Mouse (Mus musculus) embryonic facial prominence, embryonic 12.5 days (tissue): Measurements from ENCODE around the gene Whrn. TPM values are rescaled to one million over a fixed set of nuclear protein-coding genes. Genes with fewer than 3 reads are reported as not detected.
A peak's percentile ranks its signal among the peaks of the same experiment; 100 is the strongest.

Source experiments
- ATAC-seq: fragments of 200-750 bp; cut with Nextera tagmentation; 2 replicates; pipeline ENCODE4 v1.8.0; 2017; ENCODE audit not compliant: insufficient number of reproducible peaks, insufficient read depth, low FRiP score, low TSS enrichment
- H3K27ac ChIP-seq: fragments of 300-500 bp; sonication (generic); 2 replicates; pipeline ENCODE4 v1.5.1; 2016; ENCODE audit warnings: mild to moderate bottlenecking
- H3K27me3 ChIP-seq: fragments of 300-500 bp; sonication (generic); 2 replicates; pipeline ENCODE4 v1.6.1; 2016; ENCODE audit warnings: mild to moderate bottlenecking, moderate library complexity
- H3K36me3 ChIP-seq: fragments of 300-500 bp; sonication (generic); 2 replicates; pipeline ENCODE4 v1.6.1; 2016; ENCODE audit warnings: mild to moderate bottlenecking
- H3K4me1 ChIP-seq: fragments of 300-500 bp; sonication (generic); 2 replicates; pipeline ENCODE4 v1.6.1; 2016
- H3K4me2 ChIP-seq: fragments of 300-500 bp; sonication (generic); replicated peaks from 2 replicates; pipeline ENCODE4 v1.6.1; 2016; ENCODE audit warnings: mild to moderate bottlenecking, moderate library complexity
- H3K4me3 ChIP-seq: fragments of 300-500 bp; sonication (generic); 2 replicates; pipeline ENCODE4 v1.5.1; 2016; ENCODE audit warnings: mild to moderate bottlenecking
- H3K9ac ChIP-seq: fragments of 300-500 bp; sonication (generic); 2 replicates; pipeline ENCODE4 v1.6.1; 2016; ENCODE audit warnings: mild to moderate bottlenecking, moderate library complexity
- H3K9me3 ChIP-seq: fragments of 300-500 bp; sonication (generic); 2 replicates; pipeline ENCODE4 v1.6.1; 2016; ENCODE audit warnings: mild to moderate bottlenecking, moderate library complexity
- WGBS: fragments of 180-500 bp; shearing (Covaris S2); methylation state at CpG from one replicate; pipeline ENCODE4 v1.1.7; 2016; 5-methylcytosine and 5-hydroxymethylcytosine counted together
- polyA plus RNA-seq: library from polyadenylated mRNA; unstranded; fragments of >200 nt; fragmentation: Nextera tagmentation; extraction: Ambion mirVana; gene quantifications from 2 replicates; pipeline ENCODE4 v1.2.1, GENCODE M21; 2016

Gene Whrn
- polyA plus RNA-seq, 1 experiment from 2014 or later: 8.6 TPM

GRCm38 (mm10) chr4:63474439-63474838 is 21.4 kb downstream of the Whrn start:
- Histone ChIP-seq H3K9ac (no peak overlapping the region), H3K9me3 (no peaks in the 10 kb centered on the region), H3K27me3 (no peaks in the 10 kb centered on the region), H3K4me2 (no peak overlapping the region), H3K4me1 (peaks cover 20% of the 10 kb centered on the region), H3K4me3 (no peak overlapping the region), H3K27ac (no peak overlapping the region), H3K36me3 (no peaks in the 10 kb centered on the region)
- WGBS: 13% methylated on average over 2 of the region's 2 CpGs
- ATAC-seq: no peak

GRCm38 (mm10) chr4:63467338-63467737 is 28.5 kb downstream of the Whrn start:
- WGBS: 75% methylated on average over 9 of the region's 10 CpGs
- 0 out of 2 replicates have a peak, but pooled peaks cover 4% of the 10 kb centered on the region for H3K36me3 ChIP-seq

DNA sequence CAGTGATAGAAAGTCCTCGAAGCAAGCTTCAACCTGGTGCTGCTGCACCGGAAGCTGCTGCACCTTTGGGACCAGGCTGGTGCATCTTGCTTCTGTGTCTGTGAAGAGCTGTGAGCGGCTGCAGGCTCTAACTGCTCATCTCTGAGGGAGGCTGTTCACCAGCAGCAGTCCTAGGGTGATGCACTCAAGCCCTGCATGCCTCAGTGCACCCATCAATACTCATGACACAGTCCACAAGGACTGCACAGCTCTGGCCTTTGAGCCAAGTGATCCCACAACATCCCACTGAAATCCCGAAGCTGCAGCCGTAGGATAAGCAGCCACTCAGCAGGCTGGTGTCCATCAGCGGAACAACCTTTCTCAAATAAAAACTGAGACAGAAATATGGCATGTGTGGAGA is 29.6 kb downstream of the Whrn start:
- H3K9ac ChIP-seq: no peak overlapping the region
- H3K36me3 ChIP-seq: 0 out of 2 replicates have a peak, but pooled peaks cover 8% of the 10 kb centered on the region
- no peaks in the 10 kb centered on the region for H3K27me3 ChIP-seq
- no peaks in the 10 kb centered on the region for H3K4me1 ChIP-seq
- WGBS: 82% methylated on average over 6 of the region's 6 CpGs
- no peak overlapping the region for H3K4me2 ChIP-seq
- no peak overlapping the region for H3K27ac ChIP-seq
- ATAC-seq: no peak
- no peaks in the 10 kb centered on the region for H3K9me3 ChIP-seq
- H3K4me3 ChIP-seq: no peak overlapping the region

More at GRCm38 (mm10) chr4:63467338-63467737, 28.5 kb downstream of the Whrn start:
- no peak overlapping the region for H3K27ac ChIP-seq
- no peak overlapping the region for H3K4me3 ChIP-seq
- no peaks in the 10 kb centered on the region for H3K4me1 ChIP-seq
- no peak for ATAC-seq
- H3K9ac ChIP-seq: no peak overlapping the region
- no peaks in the 10 kb centered on the region for H3K27me3 ChIP-seq
- H3K4me2 ChIP-seq: no peak overlapping the region
- H3K9me3 ChIP-seq: no peaks in the 10 kb centered on the region

DNA sequence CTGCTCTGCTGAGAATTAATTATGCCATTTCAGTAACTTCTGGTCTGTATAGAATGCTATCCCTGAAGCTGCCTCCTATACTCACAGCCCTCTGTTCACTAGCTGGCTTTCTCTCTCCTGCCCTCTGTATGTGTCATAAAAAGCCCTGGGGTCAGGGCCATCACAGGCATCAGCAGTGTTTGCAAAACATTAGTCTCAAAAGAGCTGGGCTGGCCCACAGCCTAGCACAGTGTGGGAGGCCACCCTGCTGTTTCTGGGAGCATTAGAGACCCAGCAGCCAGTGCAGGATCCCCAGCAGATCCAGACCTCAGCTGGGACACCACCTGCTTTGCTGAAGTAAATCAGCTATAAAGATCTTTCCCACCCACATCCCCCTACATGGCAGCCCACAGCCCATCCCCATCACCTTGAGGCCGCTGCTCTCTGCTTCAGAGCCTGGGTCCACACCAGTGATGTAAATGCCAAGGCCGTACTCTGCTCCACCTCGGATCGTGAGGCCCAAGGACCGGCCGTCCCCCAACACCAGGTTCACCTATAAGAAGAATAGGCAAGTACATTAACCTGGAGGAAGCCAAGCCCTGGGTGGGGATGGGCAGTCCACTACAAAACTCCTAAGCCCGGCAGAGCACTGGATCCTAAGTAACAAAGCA is 34.8 kb downstream of the Whrn start:
- H3K36me3 ChIP-seq: 0 out of 2 replicates have a peak, but pooled peaks cover 3% of the 10 kb centered on the region
- no peaks in the 10 kb centered on the region for H3K9me3 ChIP-seq
- H3K9ac ChIP-seq: no peak overlapping the region
- no peaks in the 10 kb centered on the region for H3K27me3 ChIP-seq
- no peak overlapping the region for H3K4me3 ChIP-seq
- H3K4me2 ChIP-seq: no peak overlapping the region
- WGBS: 75% methylated on average over 7 of the region's 7 CpGs
- no peak for ATAC-seq
- H3K27ac ChIP-seq: no peak overlapping the region
- H3K4me1 ChIP-seq: peaks cover 30% of the 10 kb centered on the region

DNA sequence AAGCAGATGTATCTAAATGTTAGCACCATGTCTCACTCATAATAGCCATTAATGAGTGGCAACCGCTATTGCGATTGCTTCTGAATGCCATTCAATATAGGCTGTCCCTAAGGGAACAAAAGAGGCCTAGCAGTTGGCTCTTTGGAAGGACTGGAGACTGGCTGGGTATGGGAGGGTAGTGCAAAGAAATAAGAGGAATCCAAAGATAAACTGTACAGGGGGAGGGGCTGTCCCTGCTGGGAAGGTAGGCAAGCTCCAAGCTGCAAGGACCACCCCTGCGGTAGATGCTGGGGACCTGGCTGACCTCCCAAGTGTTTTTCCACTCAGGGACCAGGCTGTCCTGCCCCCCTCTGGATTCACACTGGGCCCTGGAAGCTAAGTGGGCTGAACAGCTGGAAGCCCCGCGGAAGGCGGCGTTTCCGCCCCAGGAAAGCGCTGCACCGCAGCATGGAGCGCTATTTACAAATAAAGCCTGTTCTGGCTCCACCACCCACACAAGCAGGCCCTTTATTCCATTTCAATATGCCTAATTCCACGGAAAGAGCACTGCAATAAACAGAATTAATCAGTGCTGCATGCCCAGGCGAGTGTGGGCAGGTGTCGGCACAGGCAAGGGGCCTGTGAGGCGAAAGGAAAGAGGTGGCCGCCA is 36.5 kb downstream of the Whrn start:
- H3K4me3 ChIP-seq: no peak overlapping the region
- H3K36me3 ChIP-seq: 0 out of 2 replicates have a peak, but pooled peaks cover 3% of the 10 kb centered on the region
- H3K4me1 ChIP-seq: peaks cover 30% of the 10 kb centered on the region
- peak overlapping the region; percentile 12; the same call in 1 of the 2 replicates for H3K4me2 ChIP-seq
- WGBS: 18% methylated on average over 16 of the region's 16 CpGs
- no peak overlapping the region for H3K9ac ChIP-seq
- no peak for ATAC-seq
- no peaks in the 10 kb centered on the region for H3K9me3 ChIP-seq
- peak overlapping the region; percentile 30; the same call in 1 of the 2 replicates for H3K27ac ChIP-seq
- H3K27me3 ChIP-seq: no peaks in the 10 kb centered on the region

GRCm38 (mm10) chr4:63456547-63456946 is 39.2 kb downstream of the Whrn start:
- no peaks in the 10 kb centered on the region for H3K9me3 ChIP-seq
- WGBS: 51% methylated on average over 5 of the region's 5 CpGs
- H3K4me1 ChIP-seq: peaks cover 30% of the 10 kb centered on the region
- H3K36me3 ChIP-seq: no peaks in the 10 kb centered on the region
- no peak for ATAC-seq
- H3K9ac ChIP-seq: no peak overlapping the region
- no peaks in the 10 kb centered on the region for H3K27me3 ChIP-seq
- H3K4me3 ChIP-seq: no peak overlapping the region
- H3K27ac ChIP-seq: no peak overlapping the region
- no peak overlapping the region for H3K4me2 ChIP-seq

DNA sequence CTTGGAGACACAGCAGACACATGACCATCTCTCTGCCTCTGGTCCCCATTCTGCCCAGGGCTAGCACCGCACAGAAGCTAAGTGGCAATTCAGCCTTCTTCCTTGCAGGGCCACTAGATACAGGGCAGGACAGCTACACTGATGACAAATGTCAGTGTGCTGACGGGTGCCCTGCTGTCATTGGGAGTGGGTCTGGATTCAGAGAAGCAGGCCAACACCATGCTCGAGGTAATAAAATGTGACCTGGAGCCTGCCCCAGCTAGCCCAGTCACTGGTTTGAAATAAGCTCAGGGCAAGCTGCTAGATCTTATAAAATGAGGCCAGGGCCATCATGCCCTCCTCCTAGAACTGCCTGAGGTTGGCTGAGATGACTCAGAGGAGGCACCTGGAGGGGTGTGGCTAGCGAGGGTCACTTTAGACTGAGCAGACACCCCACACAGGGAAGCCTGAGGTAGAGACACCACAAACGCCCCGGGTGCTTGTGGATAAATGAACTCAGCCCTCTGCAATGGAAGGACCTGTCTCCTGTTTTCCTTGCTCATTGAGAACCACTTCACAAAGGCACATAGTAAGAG is 41.8 kb downstream of the Whrn start:
- Histone ChIP-seq H3K9ac (no peak overlapping the region), H3K27ac (no peak overlapping the region), H3K36me3 (no peaks in the 10 kb centered on the region), H3K4me1 (peaks cover 21% of the 10 kb centered on the region), H3K9me3 (no peaks in the 10 kb centered on the region), H3K27me3 (no peaks in the 10 kb centered on the region), H3K4me2 (no peak overlapping the region), H3K4me3 (no peak overlapping the region)
- 86% methylated on average over 6 of the region's 6 CpGs for WGBS
- ATAC-seq: no peak

DNA sequence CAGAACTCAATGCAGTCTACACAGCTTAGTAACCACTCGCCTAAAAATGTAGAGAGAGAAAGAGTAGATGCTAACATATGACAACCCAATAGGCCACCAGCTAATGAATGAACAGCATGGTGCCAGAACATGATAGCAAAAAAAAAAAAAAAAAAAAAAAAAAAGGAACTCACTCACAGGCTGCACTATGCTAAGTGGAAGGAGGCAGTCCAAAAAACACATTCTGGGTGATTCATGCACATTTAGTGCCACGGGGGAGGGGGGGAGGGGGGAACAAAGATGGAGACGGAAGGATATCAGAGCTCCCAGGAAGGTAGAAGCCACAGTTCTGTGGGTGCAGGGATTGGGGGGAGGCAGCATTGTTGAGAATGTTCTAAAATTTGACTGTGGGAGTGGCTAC is 43.2 kb downstream of the Whrn start:
- peaks cover 9% of the 10 kb centered on the region; the same call in 1 of the 2 replicates for H3K4me1 ChIP-seq
- no peak overlapping the region for H3K4me2 ChIP-seq
- no peak overlapping the region for H3K9ac ChIP-seq
- 52% methylated on average over 3 of the region's 3 CpGs for WGBS
- no peak for ATAC-seq
- no peaks in the 10 kb centered on the region for H3K27me3 ChIP-seq
- no peaks in the 10 kb centered on the region for H3K36me3 ChIP-seq
- no peak overlapping the region for H3K4me3 ChIP-seq
- H3K9me3 ChIP-seq: no peaks in the 10 kb centered on the region
- H3K27ac ChIP-seq: no peak overlapping the region

DNA sequence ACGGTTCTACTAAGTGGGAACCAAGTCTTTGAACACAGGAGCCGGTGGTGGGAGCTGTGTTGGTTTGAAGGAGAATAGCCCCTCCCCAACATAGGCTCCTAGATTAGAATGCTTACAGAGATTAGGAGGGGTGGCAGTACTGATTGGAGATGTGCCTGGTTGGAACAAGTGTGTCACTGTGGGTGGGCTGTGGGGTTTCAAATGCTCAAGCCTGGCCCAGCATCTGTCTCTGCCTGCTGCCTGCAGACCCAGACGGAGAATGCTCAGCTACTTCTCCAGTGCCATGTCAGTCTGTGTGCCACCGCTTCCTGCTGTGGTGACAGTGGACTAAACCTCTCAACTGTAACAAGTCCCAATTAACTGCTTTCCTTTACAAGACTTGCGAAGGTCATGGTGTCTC is 45.2 kb downstream of the Whrn start:
- 83% methylated on average over 5 of the region's 5 CpGs for whole genome bisulfite sequencing
- Histone ChIP-seq H3K27me3 (no peaks in the 10 kb centered on the region), H3K27ac (no peak overlapping the region), H3K4me2 (no peak overlapping the region), H3K36me3 (0 out of 2 replicates have a peak, but pooled peaks cover 3% of the 10 kb centered on the region), H3K4me3 (no peak overlapping the region), H3K4me1 (no peaks in the 10 kb centered on the region), H3K9me3 (peaks cover 6% of the 10 kb centered on the region; the same call in 1 of the 2 replicates), H3K9ac (no peak overlapping the region)
- ATAC-seq: no peak

GRCm38 (mm10) chr4:63444362-63445066 is 51.3 kb downstream of the Whrn start:
- H3K9me3 ChIP-seq: peaks cover 6% of the 10 kb centered on the region; the same call in 1 of the 2 replicates
- no peaks in the 10 kb centered on the region for H3K27me3 ChIP-seq
- H3K4me1 ChIP-seq: peaks cover 5% of the 10 kb centered on the region; the same call in 1 of the 2 replicates
- no peak for ATAC-seq
- H3K4me3 ChIP-seq: no peak overlapping the region
- 0 out of 2 replicates have a peak, but pooled peaks cover 3% of the 10 kb centered on the region for H3K36me3 ChIP-seq
- 84% methylated on average over 10 of the region's 10 CpGs for WGBS
- H3K9ac ChIP-seq: no peak overlapping the region
- H3K27ac ChIP-seq: no peak overlapping the region
- no peak overlapping the region for H3K4me2 ChIP-seq

DNA sequence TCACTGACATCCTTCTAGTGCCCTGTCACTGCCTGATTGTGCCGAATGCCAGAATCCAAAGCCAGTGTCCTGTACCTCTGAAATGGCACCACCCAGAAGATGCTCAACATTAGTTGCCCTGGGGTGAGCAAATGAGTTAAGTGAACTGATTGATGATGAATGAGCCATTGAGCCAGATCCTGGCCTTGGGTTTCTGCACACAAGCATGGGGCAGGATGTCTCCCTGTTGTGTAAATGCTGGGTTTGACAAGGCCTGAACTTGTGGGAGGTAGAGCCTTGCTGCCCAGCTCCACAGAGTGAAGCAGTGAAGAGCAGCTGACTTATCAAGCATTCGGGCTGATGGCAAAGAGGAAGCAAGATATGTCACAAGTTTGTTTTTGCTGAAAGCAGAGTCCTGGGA is 52.7 kb downstream of the Whrn start:
- Histone ChIP-seq H3K27me3 (no peaks in the 10 kb centered on the region), H3K9ac (no peak overlapping the region), H3K9me3 (peaks cover 10% of the 10 kb centered on the region; the same call in 1 of the 2 replicates), H3K4me2 (no peak overlapping the region), H3K36me3 (0 out of 2 replicates have a peak, but pooled peaks cover 3% of the 10 kb centered on the region), H3K4me3 (no peak overlapping the region), H3K27ac (no peak overlapping the region), H3K4me1 (peaks cover 6% of the 10 kb centered on the region; the same call in 1 of the 2 replicates)
- ATAC-seq: no peak
- 77% methylated on average over 2 of the region's 2 CpGs for WGBS
